Mouse (Mus musculus) olfactory bulb, adult 2 months (tissue): ENCODE data around the gene Ndrg3. TPM values are rescaled to one million over a fixed set of nuclear protein-coding genes. Genes with fewer than 3 reads are reported as not detected.

ENCODE experiments used
- H3K27ac ChIP-seq: fragments of 200-500 bp; 2 replicates; pipeline ENCODE4 v1.5.1; 2012; ENCODE audit warnings: low read depth, low read length; ENCODE audit not compliant: insufficient read depth
- H3K4me1 ChIP-seq: fragments of 200-500 bp; 2 replicates; pipeline ENCODE4 v1.6.1; 2012; ENCODE audit warnings: low read length; ENCODE audit not compliant: control insufficient read depth, insufficient read depth
- H3K4me3 ChIP-seq: fragments of 200-500 bp; 2 replicates; pipeline ENCODE4 v1.5.1; 2012; ENCODE audit warnings: mild to moderate bottlenecking, low read depth, low read length, moderate library complexity; ENCODE audit not compliant: insufficient read depth
- CTCF ChIP-seq: fragments of 200-500 bp; IDR thresholded peaks from 2 replicates; pipeline ENCODE4 v1.5.1; 2012; ENCODE audit warnings: low read depth, mild to moderate bottlenecking, low read length, moderate library complexity; ENCODE audit not compliant: insufficient read depth
- POLR2A ChIP-seq: fragments of 200-500 bp; IDR thresholded peaks from 2 replicates; pipeline ENCODE4 v1.6.1; 2012; ENCODE audit warnings: mild to moderate bottlenecking, low read depth, low read length, moderate library complexity; ENCODE audit not compliant: insufficient read depth
- WGBS: fragments of 180-500 bp; shearing (Covaris S2); methylation state at CpG from one replicate; pipeline ENCODE4 v1.1.7; 2018; 5-methylcytosine and 5-hydroxymethylcytosine counted together
- polyA plus RNA-seq: library from polyadenylated mRNA; stranded (reverse); fragments of >200 nt; gene quantifications from 2 replicates; pipeline ENCODE4 v1.2.4, GENCODE M21; 2012; ENCODE audit warnings: low replicate concordance; ENCODE audit not compliant: missing spikeins, insufficient read depth, insufficient read length

Gene Ndrg3
- polyA plus RNA-seq, 1 experiment, result 187 TPM

DNA sequence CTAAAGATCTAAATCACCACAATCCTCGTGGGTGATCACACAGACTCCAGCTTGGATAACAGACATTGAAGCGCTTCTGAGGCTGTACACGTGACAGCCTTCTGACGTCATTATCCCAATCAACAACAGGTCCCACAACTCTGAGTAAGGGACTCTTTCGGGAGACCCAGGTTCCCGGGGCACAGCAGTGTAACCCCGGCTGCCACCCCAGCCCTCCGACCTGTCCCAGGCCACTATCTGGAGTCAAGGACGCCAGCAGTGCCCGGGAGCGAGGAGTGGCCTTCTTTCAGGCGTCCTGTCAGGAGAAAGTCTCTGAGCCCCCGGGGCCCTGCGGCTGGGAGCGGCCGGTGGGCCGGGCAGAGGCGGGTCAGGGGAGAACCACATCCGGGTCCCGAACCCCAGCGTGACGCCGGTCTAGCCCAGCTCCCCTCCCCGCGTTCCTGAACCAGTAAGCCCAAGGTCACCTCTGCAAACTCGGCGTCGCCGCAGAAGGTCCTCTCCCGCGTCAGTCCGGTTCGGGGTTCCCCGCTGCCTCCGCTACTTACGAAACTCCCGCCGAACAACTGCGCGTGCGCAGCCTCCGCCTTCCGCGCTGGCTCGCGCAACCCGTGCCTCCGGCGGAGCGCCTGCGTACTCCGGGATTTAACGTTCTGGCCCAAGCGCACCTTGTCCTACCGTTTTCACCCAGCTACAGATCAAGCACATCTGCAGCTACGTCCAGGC lies 14.8 kb upstream of the Ndrg3 start, which contains the start of gene Dsn1:
Gene Dsn1 (minus strand): TSS at position 644 of the 723 bp plus-strand sequence.
- Histone ChIP-seq H3K27ac (peak within 1 kb of the TSS; percentile 31; the same call in 1 of the 2 replicates), H3K4me3 (peak within 1 kb of the TSS; percentile 53), H3K4me1 (peaks cover 16% of the 10 kb centered on the region)
- under 1% methylated on average over 56 of the region's 56 CpGs for WGBS
- TF ChIP-seq POLR2A (0 out of 2 replicates have a peak, but pooled peaks have one; percentile 48), CTCF (no peak)

DNA sequence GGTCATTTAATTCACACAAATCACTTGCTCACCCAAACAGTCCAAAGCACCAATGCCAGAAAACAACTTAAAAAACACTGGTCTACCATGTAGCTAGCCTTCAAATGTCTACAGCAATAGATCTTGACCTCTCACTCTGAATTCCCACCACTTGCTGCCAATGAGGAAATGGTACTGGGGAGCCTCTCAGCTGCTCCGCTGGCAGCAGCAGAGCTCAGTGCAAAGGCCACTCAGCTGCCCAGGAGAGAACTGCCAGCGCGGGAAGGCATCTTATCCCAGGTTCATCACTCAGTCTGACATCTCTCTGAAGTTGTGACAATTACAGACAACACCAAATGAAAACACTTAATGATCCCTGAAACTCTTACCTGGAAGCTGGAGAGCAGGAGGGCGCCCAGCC lies 10.5 kb upstream of the Ndrg3 start:
- TF ChIP-seq POLR2A (no peak), CTCF (no peak)
- Histone ChIP-seq H3K27ac (no peak overlapping the region), H3K4me1 (peaks cover 8% of the 10 kb centered on the region), H3K4me3 (no peak overlapping the region)
- WGBS, result 96% methylated on average over 4 of the region's 4 CpGs

DNA sequence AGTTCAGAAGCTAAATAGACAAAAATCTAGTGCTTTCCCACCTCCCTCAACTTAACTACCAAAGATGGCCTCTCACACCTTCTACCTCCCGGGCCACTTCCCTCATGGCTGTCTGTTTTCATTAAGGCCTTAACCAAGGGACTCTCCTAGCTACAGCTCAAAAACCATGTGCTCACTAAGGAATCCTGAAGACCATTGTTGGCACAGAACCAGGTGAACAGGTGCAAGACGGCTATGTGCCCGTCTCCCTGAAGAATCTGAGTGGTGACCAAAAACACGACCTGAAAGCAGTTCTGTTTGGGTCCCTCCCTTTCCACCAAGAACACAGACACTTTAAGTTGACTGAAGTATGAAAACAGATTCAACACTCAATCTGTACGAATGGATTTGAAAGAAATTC lies 6.4 kb upstream of the Ndrg3 start:
- Histone ChIP-seq H3K27ac (no peak overlapping the region), H3K4me3 (no peak overlapping the region), H3K4me1 (peaks cover 2% of the 10 kb centered on the region; the same call in 1 of the 2 replicates)
- no peak for TF ChIP-seq CTCF
- WGBS, result 94% methylated on average over 5 of the region's 5 CpGs

DNA sequence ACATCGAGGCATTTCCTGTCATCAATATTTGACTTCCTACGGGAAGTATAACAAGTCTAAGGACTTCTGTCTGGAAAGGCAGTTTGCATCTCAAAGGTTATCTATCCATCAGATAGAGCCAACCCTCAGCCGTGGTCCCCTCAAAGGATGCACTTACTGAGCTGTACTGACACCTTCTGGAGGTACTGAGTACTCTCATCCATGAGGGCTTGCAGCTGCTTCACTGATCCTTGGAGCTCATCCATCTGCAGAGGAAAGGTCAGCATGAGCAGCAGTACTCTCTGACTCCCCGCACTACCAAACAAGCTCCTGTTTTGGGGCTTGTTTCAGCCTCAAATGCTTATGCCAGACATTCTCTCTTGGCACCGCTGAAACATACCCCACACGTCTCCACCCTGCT lies 4.7 kb upstream of the Ndrg3 start:
- H3K27ac ChIP-seq, result no peak overlapping the region
- TF ChIP-seq CTCF (no peak), POLR2A (no peak)
- 55% methylated on average over 6 of the region's 6 CpGs for WGBS
- H3K4me1 ChIP-seq, result peaks cover 2% of the 10 kb centered on the region; the same call in 1 of the 2 replicates
- H3K4me3 ChIP-seq, result no peak overlapping the region

DNA sequence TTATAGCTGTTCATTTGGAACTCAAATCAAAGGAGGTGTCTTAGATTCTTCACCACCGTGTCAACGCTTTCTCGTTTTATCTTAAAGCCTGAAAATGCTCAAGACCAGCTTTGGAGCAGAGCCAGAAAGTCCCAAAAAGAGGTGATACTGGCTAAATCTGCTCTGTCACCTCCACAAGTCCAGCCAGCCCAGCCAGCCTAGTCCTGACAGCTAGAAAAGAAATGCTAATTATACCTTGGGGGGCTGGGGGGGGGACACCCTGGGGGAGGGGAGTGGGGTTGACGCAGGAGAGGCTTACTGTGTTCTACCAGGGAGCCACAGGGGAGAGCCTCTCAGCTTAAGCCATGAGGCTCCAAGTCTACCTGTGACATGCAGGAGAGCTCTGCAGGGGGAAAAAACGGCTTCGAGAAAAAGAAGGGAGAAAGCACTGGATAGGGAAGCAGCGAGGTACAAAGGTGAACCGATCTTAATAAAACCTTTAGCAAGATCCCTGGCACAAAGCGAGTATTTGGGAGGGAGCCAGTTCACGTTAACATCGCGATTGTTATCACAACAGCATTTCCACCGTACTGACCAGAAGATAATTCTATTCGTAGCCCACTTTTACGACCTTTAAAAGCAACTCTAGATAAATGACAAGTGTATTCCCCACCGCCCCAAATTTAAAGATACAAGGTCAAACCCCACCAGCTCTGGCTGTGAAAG lies 977 bp downstream of the Ndrg3 start:
- 5% methylated on average over 16 of the region's 16 CpGs for WGBS
- TF ChIP-seq POLR2A (no peak), CTCF (no peak)
- H3K4me1 ChIP-seq, result no peaks in the 10 kb centered on the region
- peak overlapping the region; percentile 85 for H3K4me3 ChIP-seq
- no peak overlapping the region for H3K27ac ChIP-seq

DNA sequence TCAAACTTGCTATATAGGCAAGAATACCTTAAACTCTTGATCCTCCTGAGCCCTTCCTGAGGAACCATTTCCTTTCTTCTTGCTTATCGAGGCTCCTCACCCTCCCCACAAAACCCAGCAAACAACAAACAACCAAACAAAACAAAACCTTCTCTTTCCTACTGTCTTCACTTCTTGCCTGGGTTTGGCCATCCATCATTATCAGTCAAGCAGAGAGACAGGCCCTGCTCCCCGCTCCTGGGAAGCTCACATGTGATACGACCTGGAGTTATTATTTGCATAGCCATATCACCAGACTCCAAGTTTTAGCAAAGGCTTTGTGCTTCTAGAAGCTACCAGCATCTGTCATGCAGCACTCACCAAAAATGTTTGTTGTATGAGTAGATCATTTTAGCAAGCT lies 4.5 kb downstream of the Ndrg3 start:
- Histone ChIP-seq H3K4me3 (no peak overlapping the region), H3K4me1 (peaks cover 7% of the 10 kb centered on the region), H3K27ac (no peak overlapping the region)
- WGBS, result 81% methylated on average over 3 of the region's 3 CpGs
- no peak for TF ChIP-seq POLR2A
- TF ChIP-seq CTCF, result no peak

DNA sequence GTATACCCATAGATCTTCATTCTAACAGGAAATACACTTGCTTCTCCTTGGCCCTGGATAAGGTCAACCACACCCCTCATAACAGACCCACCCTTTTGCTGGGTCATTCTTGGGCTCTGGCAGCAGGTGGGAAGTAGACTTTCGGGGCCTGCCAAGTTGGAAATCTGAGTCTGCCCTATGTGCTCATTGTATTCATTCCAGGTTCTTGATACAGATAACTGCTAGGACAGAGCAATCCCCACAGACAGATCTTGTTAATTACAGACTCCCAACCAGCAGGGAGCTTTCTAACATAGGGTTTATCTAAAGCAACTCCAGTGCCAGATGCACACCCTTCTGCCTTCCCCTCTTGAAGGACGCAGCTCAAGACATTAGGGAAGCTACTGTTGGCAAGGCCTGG lies 9.0 kb downstream of the Ndrg3 start:
- Histone ChIP-seq H3K27ac (no peak overlapping the region; the same call in 1 of the 2 replicates), H3K4me3 (no peak overlapping the region), H3K4me1 (peaks cover 7% of the 10 kb centered on the region)
- 21% methylated on average over 2 of the region's 2 CpGs for WGBS
- TF ChIP-seq CTCF, result no peak
- TF ChIP-seq POLR2A, result no peak

DNA sequence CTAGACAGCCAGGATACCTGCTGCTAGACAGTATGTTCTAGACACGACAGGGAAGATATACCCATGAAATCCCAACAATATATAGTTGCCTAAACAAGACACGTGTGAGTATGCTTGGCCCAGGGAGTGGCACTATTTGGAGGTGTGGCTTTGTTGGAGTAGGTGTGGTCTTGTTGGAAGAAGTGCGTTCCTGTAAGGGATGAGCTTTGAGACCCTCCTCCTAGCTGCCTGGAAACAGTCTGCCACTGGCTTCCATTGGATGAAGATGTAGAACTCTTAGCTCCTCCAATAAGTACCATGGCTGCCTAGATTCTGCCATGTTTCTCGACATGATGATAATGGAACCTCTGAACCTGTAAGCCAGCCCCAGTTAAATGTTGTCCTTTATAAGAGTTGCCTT lies 10.6 kb downstream of the Ndrg3 start:
- whole genome bisulfite sequencing, result 93% methylated on average over 4 of the region's 4 CpGs

DNA sequence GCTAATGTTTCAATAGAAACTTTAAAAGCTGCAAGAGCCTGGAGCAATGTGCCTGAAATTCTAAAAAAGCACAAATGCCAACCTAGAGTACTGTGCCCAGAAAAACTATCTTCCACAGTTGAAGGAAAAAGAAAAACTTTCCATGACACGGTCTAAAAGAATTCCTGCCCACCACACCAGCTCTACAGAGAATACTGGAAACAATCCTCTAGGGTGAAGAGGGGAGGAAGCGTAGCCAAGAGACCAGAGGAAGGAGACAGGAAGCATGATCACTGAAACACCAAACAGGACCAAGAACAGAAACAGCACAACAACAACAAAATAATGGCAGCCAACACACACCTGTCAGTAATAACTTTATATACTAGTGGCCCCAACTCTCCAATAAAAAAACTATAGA lies 11.8 kb downstream of the Ndrg3 start:
- Histone ChIP-seq H3K27ac (no peak overlapping the region), H3K4me1 (peaks cover 7% of the 10 kb centered on the region), H3K4me3 (no peak overlapping the region)
- 72% methylated on average over 2 of the region's 2 CpGs for WGBS
- TF ChIP-seq CTCF (no peak), POLR2A (no peak)

More for the DNA sequence above, 10.6 kb downstream of the Ndrg3 start:
- TF ChIP-seq POLR2A, result no peak
- TF ChIP-seq CTCF, result no peak
- Histone ChIP-seq H3K4me1 (peaks cover 7% of the 10 kb centered on the region), H3K27ac (no peak overlapping the region), H3K4me3 (no peak overlapping the region)
